In the genomic region with DNA sequence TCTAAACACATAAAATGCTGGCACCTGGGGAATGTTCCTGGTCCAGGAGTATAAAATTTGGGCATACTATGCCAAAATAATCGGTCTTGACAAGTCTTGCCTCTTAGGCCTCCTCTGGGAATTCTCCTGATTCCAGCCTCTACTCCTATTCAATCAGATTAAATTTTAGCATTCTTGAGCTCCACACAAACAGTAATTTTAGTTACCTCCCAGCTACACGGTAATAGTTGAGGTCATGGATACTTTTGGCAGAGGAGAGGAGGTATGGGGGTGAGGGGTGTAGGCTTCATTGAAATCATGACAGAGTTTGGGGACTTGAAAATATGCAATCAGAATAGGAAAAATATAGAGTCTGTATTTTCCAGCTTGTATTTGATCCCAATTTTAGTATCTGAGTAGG, we compare ENCODE assay signal across 29 mouse cellular contexts.
"Had no signal": no experiment of that assay in that cellular context is flagged by ENCODE, and none has a peak within 500 bp of the region (broad histone marks: within the 10 kb centered on the region; RNA-seq: fewer than 3 reads in every experiment).

No protein-coding gene starts in this region.

- DNase-seq: gastrocnemius, adult 2 months; gastrocnemius, postnatal 14 days; gastrocnemius, postnatal 36 days; heart, adult 11 months; heart, adult 2 months; heart, postnatal 14 days; heart, postnatal 36 days; kidney, adult 11 months; kidney, adult 2 months; kidney, adult 9 months; kidney, postnatal 14 days; kidney, postnatal 36 days; layer of hippocampus, adult 9-11 months; layer of hippocampus, postnatal 36 days; left cerebral cortex, postnatal 4 days; liver; liver, embryonic 13.5 days had no signal

- H3K4me3 ChIP-seq: gastrocnemius, adult 2 months; heart, adult 2 months; heart, embryonic 13.5 days; heart, embryonic 15.5 days; hindbrain, embryonic 13.5 days; hindbrain, embryonic 15.5 days; kidney, embryonic 15.5 days; limb, embryonic 12.5 days; liver, embryonic 13.5 days; liver, embryonic 15.5 days had no signal

- H3K4me1 ChIP-seq: heart, embryonic 13.5 days; heart, embryonic 15.5 days; hindbrain, embryonic 13.5 days; hindbrain, embryonic 15.5 days; kidney, embryonic 15.5 days; limb, embryonic 12.5 days; liver, embryonic 13.5 days; liver, embryonic 15.5 days had no signal

- H3K4me2 ChIP-seq: heart, embryonic 11.5 days; heart, embryonic 13.5 days; heart, embryonic 15.5 days; hindbrain, embryonic 13.5 days; hindbrain, embryonic 15.5 days; kidney, embryonic 15.5 days; limb, embryonic 12.5 days; liver, embryonic 11.5 days; liver, embryonic 13.5 days; liver, embryonic 15.5 days had no signal

- H3K9ac ChIP-seq: heart, embryonic 13.5 days; heart, embryonic 15.5 days; hindbrain, embryonic 13.5 days; hindbrain, embryonic 15.5 days; kidney, embryonic 15.5 days; limb, embryonic 12.5 days; liver, embryonic 13.5 days; liver, embryonic 15.5 days had no signal

- H3K36me3 ChIP-seq: heart, embryonic 13.5 days; heart, embryonic 15.5 days; hindbrain, embryonic 13.5 days; hindbrain, embryonic 15.5 days; kidney, embryonic 15.5 days; limb, embryonic 12.5 days; liver, embryonic 13.5 days; liver, embryonic 15.5 days had no signal

- H3K27me3 ChIP-seq: heart, embryonic 13.5 days; heart, embryonic 15.5 days; hindbrain, embryonic 13.5 days; hindbrain, embryonic 15.5 days; kidney, embryonic 15.5 days; limb, embryonic 12.5 days; liver, embryonic 13.5 days; liver, embryonic 15.5 days had no signal

- H3K9me3 ChIP-seq: heart, embryonic 13.5 days; heart, embryonic 15.5 days; hindbrain, embryonic 13.5 days; hindbrain, embryonic 15.5 days; kidney, embryonic 15.5 days; limb, embryonic 12.5 days; liver, embryonic 13.5 days; liver, embryonic 15.5 days had no signal

- H3K27ac ChIP-seq: gastrocnemius, adult 2 months; heart, adult 2 months; heart, embryonic 13.5 days; heart, embryonic 15.5 days; hindbrain, embryonic 13.5 days; hindbrain, embryonic 15.5 days; hindbrain, postnatal 0 days; kidney, embryonic 15.5 days; kidney, postnatal 0 days; limb, embryonic 12.5 days; liver, embryonic 13.5 days; liver, embryonic 15.5 days had no signal

- ATAC-seq: hindbrain, postnatal 0 days; intestine, embryonic 16.5 days had no signal
